Mouse (Mus musculus) R1 (cell line): ENCODE measurements around the gene Col9a3.

Experiments
- DNase-seq: peaks from one replicate; pipeline ENCODE4 v3.0.0-alpha.2; 2018; ENCODE audit warnings: low read depth, low spot score

Gene Col9a3

GRCm38 (mm10) chr2:180641576-180642554 lies 44.3 kb downstream of the Col9a3 start:
- DNase-seq, result peak; percentile 70

GRCm38 (mm10) chr2:180642555-180643260 lies 45.1 kb downstream of the Col9a3 start, which contains the start of gene Tcfl5:
Gene Tcfl5, minus strand, starts transcription at chr2:180642708.
- peak; percentile 77 for DNase-seq

DNA sequence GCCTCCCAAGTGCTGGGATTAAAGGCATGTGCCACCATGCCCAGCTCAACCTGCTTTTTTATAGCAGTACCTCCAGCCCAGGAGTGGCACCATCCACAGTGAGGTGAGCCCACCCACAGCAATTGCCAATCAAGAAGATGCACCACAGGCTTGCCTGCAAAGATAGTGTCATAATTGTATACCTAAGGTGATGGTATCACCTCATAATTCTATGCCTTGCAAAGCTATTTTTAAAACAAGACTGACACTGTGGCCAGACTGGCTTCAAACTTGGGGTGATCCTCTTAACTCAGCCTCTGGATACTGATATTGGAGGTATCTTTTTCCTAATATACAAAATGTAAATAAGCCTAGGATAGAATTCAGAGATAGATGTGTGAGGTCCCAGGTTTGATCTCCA lies 46.0 kb downstream of the Col9a3 start:
- no peak for DNase-seq

GRCm38 (mm10) chr2:180646841-180647240 lies 49.3 kb downstream of the Col9a3 start:
- DNase-seq, result peak; percentile 42

DNA sequence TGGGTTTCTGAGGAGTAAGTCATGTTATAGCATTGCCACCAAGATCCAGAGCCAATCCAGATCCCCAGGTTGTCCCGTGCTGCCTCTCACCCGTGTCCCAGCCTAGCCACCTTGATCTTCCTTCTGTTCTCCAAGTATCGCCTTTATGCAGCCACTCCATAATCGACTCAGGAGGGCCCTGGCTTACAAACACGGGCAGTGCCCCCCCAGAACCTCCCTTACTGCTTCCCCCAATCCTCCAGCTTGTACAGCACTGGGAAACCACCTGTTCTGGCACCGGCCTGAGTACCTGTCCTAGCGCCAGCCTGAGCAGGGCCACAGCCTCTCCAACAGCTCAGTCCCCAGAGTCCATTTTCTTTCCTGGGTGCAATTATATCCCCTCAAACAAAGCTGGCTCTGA lies 57.1 kb downstream of the Col9a3 start:
- no peak for DNase-seq

- DNase-seq, result no peak
These were observed 57.6 kb downstream of the Col9a3 start for GRCm38 (mm10) chr2:180655150-180655549.

DNA sequence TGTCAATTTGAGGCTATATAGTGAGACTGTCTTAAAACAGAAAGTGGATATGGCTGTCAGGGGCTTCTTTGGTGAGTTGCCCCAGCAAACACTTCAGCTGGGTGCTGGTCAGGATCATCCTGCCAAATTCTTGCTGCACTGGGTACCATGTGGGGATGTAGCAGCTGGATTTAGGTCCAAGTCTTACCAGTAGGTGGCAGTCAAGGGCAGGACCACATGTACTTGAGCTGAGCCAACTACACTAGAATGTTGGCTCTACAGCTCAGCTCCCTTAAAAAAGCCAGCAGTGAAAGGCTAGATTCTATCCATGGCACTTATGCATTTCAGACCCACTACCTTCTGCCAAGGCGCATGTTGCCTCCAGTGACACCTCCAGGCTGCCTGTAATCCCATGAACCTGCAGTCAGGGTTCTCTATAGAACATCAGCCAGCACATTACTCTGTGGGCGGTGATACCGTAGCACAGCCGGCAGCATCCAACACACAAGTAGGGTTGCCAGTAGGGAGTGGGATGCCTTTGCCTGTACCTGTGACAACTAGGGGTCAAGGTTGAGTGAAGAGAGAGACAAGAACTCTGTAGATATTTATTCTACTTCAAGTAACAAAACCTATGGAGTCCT lies 59.9 kb downstream of the Col9a3 start:
- DNase-seq, result peak; percentile 89

- no peak for DNase-seq
These were observed 60.8 kb downstream of the Col9a3 start for GRCm38 (mm10) chr2:180658381-180658780.

DNA sequence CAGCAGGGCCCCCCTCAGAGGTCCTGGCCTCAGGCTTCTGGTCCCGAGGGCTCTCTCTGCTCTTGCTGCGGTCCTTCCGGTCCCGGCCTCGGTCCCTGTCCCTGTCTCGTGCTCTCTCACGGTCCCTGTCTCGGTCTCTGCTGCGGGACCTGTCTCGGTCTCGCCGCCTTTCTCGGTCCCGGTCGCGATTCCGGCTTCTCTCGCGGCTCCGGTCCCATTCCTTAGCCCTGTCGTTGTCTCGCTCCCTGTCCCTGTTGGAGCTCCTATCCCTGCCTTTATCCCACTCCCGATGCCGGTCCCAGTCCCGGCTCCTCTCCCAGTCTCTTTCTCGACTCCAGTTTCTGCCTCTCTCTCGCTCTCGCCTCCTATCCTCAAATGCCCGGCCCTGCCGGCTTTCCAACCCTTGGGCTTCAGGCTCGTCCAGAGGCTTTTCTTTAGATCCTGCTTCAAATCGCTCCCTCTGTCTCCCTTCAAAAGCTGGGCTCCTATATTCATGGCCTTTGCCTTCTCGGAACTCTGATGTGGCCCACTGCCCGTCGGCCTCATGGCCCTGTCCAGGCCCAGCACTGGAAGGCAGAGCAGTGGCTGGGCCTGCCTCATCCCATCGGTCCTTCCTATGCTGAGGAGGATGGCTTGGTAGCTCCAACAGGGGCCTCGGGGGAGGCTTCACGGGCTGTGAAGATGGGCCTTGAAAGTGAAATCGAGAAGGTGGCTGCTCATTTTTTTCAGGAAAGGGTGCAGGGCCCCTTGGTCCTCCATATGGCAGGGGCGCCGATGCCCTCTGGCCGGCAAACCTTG lies 62.0 kb downstream of the Col9a3 start:
- DNase-seq, result no peak

DNA sequence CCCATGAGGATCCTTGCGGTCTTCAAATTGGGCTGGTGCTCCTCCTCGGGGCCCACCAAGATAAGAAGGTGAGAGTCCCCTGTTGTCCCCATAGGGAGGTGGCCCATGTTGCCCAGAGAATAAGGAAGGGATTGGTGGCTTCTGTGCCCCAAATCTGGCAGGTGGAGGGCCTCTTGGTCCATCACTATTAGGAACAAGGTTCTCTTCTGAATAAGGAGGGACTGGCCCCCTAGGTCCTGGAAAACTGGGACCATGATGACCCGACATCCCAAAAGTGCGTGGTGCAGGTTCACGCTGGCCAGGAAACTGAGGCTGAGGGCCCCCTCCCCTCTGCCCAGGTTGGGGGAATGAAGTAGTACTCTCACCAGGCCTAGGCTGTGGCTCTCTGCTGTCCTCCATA lies 62.9 kb downstream of the Col9a3 start:
- DNase-seq, result no peak

GRCm38 (mm10) chr2:180662008-180662407 lies 64.4 kb downstream of the Col9a3 start:
- no peak for DNase-seq
